Mouse (Mus musculus): ENCODE results near the gene Nuak2. TPM values are rescaled to one million over a fixed set of nuclear protein-coding genes. Genes with fewer than 3 reads are reported as not detected.

Nuak2 gene
- polyA plus RNA-seq, 1 experiment from 2014 or later: 15.9 TPM

DNA sequence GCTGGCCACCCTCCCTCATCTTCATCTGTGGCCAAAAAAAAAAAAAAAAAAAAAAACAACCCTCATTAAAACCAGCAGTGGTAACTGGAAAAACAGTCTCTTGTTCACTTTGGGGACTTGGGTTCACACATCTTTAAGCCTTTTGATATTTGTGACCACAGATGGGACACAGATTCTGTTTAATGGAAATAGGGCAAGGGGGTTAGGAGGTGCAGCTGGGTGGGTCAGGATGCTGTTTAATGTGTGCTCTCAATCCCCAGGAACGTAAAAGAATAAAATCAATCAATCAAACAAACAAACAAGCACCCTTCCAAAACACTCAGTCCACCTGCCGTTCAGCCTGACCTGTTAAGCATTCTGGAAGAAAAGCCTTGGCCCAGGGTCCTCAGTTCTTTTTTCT, 17.3 kb downstream of the Nuak2 start:
- peak overlapping the region; percentile 70 for H3K27ac ChIP-seq (replicated peaks)
- H3K36me3 ChIP-seq: peaks cover 11% of the 10 kb centered on the region; the same call in 1 of the 2 replicates

DNA sequence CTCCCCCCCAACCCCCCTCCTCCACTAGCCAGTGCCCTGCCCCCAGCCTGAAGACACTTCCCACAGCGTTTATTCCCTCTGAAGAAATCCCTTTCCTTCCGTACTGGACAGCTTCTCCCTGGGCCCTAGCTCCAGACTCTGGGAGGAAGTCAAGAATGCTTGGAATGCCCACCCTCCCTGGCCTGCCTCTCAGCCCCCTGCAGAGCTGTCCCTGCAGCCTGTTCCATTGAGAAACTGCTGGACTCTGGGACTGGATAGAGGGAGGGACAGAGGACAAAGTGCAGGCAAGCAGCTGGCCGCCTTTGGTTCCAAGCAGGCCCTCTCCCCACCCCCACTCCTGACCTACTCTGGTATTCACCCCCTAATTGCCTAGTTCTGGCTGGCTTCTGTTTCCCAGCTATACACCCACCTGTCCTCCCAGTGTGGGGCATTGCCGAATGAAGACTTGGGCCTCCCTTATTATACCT, 17.8 kb downstream of the Nuak2 start:
- ATAC-seq (replicated peaks): peak; percentile 76
- Histone ChIP-seq H3K27ac (replicated peaks) (peak overlapping the region; percentile 70), H3K9me3 (no peaks in the 10 kb centered on the region), H3K36me3 (peaks cover 7% of the 10 kb centered on the region; the same call in 1 of the 2 replicates), H3K4me3 (no peak overlapping the region), H3K9ac (replicated peaks) (no peak overlapping the region), H3K4me1 (peaks cover 38% of the 10 kb centered on the region), H3K27me3 (no peaks in the 10 kb centered on the region), H3K4me2 (replicated peaks) (no peak overlapping the region)
- 4% methylated on average over 4 of the region's 4 CpGs for WGBS

More for the DNA sequence above, 17.3 kb downstream of the Nuak2 start:
- Histone ChIP-seq H3K27me3 (no peaks in the 10 kb centered on the region), H3K4me3 (no peak overlapping the region), H3K9me3 (no peaks in the 10 kb centered on the region), H3K4me1 (peaks cover 38% of the 10 kb centered on the region), H3K9ac (replicated peaks) (no peak overlapping the region), H3K4me2 (replicated peaks) (no peak overlapping the region)
- ATAC-seq (replicated peaks): no peak
- WGBS: 11% methylated on average over 2 of the region's 2 CpGs

DNA sequence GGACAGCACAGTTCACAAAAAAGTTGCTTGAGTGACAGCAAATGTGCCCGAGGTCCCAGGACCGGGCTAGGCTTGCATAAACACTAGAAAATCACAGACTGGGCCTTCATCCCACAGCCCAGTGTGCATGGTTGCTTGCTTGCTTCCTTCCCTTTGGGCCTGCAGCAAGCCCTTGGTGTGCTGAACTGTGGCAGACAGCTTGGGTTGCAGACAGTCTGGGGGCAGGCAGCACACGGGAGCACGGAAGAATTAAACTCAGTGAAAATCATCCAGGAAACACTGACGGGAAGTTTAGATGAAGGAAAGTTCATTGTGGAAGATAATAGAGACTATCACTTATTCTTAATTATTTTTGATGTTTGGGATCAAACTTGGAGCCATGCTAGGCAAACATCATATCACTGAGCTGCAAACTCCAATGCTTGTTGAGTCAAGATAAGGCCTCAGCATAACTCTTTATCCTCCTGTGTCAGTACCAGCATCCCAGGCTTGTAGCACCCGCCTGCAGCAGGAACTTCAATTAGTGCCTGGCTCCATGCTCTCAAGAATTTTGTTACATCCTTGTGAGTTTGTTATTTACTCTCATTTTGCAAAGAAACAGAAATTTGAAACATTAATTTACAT, 18.4 kb downstream of the Nuak2 start:
- Histone ChIP-seq H3K27ac (replicated peaks) (peak overlapping the region; percentile 70), H3K27me3 (no peaks in the 10 kb centered on the region), H3K9me3 (no peaks in the 10 kb centered on the region), H3K4me3 (no peak overlapping the region), H3K36me3 (peaks cover 7% of the 10 kb centered on the region; the same call in 1 of the 2 replicates), H3K4me2 (replicated peaks) (no peak overlapping the region), H3K9ac (replicated peaks) (no peak overlapping the region), H3K4me1 (peaks cover 38% of the 10 kb centered on the region)
- WGBS: 24% methylated on average over 6 of the region's 6 CpGs
- peak; percentile 16; the same call in 1 of the 2 replicates for ATAC-seq (replicated peaks)

DNA sequence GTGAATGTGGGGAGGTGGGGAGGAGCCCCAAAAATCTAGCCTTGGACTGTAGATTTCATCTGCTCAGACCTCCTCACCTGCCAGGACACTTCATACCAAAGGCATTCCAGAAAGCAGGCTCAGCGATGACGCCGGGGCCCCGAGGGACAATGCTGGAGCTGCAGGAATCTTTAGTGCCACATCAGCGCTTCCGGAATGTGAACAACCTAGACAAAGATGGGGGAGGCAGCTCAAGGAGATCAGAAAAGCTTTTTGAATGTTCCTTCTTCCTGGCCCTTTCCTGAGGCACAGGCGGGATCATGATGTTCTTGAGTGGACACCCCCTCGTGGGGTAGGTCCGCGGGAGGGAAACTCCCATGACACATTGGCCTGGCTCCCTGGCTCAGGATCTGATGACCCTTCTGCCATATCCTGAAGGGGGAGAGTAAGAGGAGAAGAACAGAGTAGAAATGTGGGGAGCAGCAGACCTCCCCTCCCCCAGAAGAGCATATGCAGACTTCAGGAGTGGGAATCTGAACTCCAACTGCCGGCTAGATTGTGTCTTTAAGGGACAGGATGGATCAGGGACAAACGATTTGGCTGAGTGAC, 19.5 kb downstream of the Nuak2 start:
- Histone ChIP-seq H3K9me3 (no peaks in the 10 kb centered on the region), H3K4me3 (no peak overlapping the region), H3K36me3 (peaks cover under 1% of the 10 kb centered on the region; the same call in 1 of the 2 replicates), H3K27me3 (no peaks in the 10 kb centered on the region), H3K4me2 (replicated peaks) (no peak overlapping the region), H3K4me1 (peaks cover 38% of the 10 kb centered on the region), H3K9ac (replicated peaks) (no peak overlapping the region), H3K27ac (replicated peaks) (no peak overlapping the region)
- 19% methylated on average over 12 of the region's 12 CpGs for WGBS
- ATAC-seq (replicated peaks): no peak

DNA sequence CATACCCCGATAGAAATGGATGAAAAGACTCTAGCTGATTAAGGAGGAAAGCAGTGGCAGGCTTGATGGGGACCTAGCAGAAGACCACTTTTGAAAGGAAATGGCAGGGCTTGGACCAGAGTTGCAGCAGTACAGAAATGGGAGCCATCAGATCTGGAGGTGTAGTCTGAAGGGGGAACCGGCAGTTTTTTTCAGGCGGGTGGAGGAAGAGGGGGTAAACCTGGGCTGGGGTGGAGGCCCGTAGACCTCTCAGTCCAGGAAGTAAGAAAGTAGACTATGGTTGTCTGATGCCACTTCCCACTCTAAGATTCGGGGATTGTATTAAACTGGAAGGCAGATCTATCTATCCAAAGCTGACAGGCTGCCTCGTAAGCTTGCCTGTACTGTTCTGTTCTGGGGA, 21.0 kb downstream of the Nuak2 start:
- Histone ChIP-seq H3K9ac (replicated peaks) (no peak overlapping the region), H3K4me1 (peaks cover 37% of the 10 kb centered on the region), H3K9me3 (no peaks in the 10 kb centered on the region), H3K4me2 (replicated peaks) (no peak overlapping the region), H3K27me3 (no peaks in the 10 kb centered on the region), H3K36me3 (no peaks in the 10 kb centered on the region), H3K27ac (replicated peaks) (no peak overlapping the region), H3K4me3 (no peak overlapping the region)
- no peak for ATAC-seq (replicated peaks)
- 65% methylated on average over 6 of the region's 6 CpGs for WGBS

DNA sequence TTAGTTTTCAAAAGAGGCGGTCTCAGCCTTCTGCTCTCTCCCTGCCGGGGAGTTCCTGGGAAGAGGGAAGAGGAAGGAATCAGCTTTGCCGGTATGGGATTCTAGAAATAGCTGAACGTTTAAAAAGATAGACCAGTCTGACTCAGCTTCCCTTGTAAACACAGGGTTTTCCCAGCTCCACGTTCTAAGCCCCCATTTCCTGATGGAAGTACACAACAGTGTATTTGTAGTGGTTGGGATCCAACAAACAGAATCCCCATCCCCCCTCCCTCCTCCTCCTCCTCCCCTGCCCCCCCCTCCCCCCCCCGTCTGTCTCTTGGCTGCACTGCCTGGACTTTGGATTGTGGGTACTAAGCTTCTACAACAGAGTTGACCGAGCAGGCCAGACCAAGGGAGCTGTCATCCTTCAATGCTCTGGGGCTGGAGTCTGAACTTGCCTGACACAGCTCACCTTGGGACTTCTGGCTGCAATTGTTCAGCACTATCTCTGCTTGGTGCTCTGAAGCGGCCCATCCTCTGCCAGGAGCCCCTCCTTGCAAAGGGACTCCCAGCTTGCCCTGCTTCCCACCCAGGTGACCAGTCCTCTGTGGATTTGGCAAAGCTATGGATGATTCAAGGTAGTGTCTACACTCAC, 22.2 kb downstream of the Nuak2 start:
- Histone ChIP-seq H3K36me3 (no peaks in the 10 kb centered on the region), H3K4me1 (peaks cover 24% of the 10 kb centered on the region), H3K4me2 (replicated peaks) (no peak overlapping the region), H3K4me3 (no peak overlapping the region), H3K27ac (replicated peaks) (no peak overlapping the region), H3K9me3 (no peaks in the 10 kb centered on the region), H3K27me3 (no peaks in the 10 kb centered on the region), H3K9ac (replicated peaks) (no peak overlapping the region)
- ATAC-seq (replicated peaks): no peak
- 43% methylated on average over 8 of the region's 8 CpGs for WGBS

DNA sequence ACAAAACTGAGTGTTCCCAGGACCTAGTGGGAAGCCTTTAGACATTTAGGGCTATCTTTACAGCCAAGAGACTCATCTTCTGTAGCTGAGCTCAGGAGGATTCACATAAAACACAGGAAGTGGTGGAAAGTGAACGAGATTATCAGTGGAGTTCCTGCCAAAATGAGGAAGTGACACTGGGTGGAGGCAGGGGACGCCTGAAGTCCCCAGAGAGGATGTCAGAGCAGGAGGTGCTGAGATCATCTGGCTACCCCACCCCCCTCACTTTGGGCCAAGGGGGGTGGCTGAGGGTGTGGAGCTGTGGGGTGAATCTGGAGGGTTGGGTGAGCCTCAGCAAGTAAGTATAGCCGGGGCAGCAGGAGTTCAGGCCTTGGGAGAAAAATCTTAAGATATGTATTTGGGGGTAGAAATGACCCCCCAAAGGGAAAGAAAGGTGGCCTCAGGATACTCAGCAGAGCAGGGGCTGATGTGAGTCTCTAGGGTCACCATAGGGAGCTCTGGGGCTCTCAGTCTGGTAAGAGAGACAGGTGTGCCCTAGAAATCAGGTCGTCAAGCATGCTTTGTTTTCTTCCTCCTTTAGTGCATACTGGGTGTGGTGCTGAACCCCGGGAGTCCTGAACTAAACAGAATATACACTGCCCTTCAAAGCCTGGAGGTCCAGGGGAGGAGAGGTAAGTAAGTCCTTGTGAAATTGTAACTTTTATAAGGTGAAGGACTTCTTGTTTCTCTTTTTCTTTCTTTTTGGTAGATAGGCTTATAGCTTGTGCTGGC, 26.0 kb downstream of the Nuak2 start:
- no peak overlapping the region for H3K27ac ChIP-seq (replicated peaks)
- ATAC-seq (replicated peaks): no peak
- H3K9ac ChIP-seq (replicated peaks): no peak overlapping the region
- H3K9me3 ChIP-seq: no peaks in the 10 kb centered on the region
- no peaks in the 10 kb centered on the region for H3K36me3 ChIP-seq
- H3K4me1 ChIP-seq: no peaks in the 10 kb centered on the region
- no peak overlapping the region for H3K4me3 ChIP-seq
- 65% methylated on average over 5 of the region's 5 CpGs for WGBS
- H3K27me3 ChIP-seq: no peaks in the 10 kb centered on the region
- H3K4me2 ChIP-seq (replicated peaks): no peak overlapping the region

DNA sequence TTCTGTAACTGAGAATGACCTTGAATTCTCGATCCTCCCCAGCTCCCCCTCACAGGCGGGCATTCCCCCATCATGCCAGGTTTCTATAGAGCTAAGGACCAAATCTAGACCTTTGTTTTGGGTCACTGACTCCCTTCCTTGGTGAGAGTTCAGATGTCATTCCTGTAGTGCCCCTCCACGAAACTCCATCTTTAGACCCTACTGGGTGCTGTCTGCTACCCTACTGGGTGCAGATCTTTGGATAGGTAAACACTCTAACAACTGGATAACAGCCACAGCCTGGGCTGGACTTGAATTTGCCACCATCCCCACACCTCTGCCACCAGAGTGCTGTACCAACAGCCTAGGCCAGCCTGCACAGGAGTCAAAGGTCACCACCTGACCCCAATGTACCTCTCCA, 26.6 kb downstream of the Nuak2 start:
- WGBS: 78% methylated on average over 3 of the region's 3 CpGs
- Histone ChIP-seq H3K4me3 (no peak overlapping the region), H3K4me2 (replicated peaks) (no peak overlapping the region)

DNA sequence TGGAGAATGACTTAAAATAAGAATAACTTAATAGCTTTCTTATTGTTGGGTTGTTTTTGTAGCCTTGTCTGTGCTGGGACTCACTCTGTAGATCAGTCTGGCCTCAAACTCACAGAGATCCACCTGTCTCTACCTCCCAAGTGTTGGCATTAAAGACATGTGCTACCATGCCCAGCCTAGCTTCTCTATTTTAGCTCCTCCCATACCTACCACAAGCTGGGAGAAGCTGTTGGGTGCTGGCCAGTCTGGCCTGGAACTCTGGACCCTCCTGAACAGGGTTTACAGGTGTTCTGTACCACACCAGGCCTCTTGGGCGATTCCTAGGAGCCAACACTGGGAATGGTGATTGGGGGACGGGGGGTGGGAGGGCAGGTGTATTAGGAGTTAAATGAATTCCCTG, 27.3 kb downstream of the Nuak2 start:
- no peaks in the 10 kb centered on the region for H3K27me3 ChIP-seq
- no peak overlapping the region for H3K27ac ChIP-seq (replicated peaks)
- no peak overlapping the region for H3K9ac ChIP-seq (replicated peaks)
- ATAC-seq (replicated peaks): no peak
- H3K36me3 ChIP-seq: no peaks in the 10 kb centered on the region
- no peak overlapping the region for H3K4me2 ChIP-seq (replicated peaks)
- 93% methylated on average over 2 of the region's 2 CpGs for WGBS
- H3K4me3 ChIP-seq: no peak overlapping the region
- no peaks in the 10 kb centered on the region for H3K9me3 ChIP-seq
- H3K4me1 ChIP-seq: no peaks in the 10 kb centered on the region

More for the DNA sequence above, 26.6 kb downstream of the Nuak2 start:
- Histone ChIP-seq H3K9me3 (no peaks in the 10 kb centered on the region), H3K9ac (replicated peaks) (no peak overlapping the region), H3K27me3 (no peaks in the 10 kb centered on the region), H3K36me3 (no peaks in the 10 kb centered on the region), H3K27ac (replicated peaks) (no peak overlapping the region), H3K4me1 (no peaks in the 10 kb centered on the region)
- no peak for ATAC-seq (replicated peaks)

DNA sequence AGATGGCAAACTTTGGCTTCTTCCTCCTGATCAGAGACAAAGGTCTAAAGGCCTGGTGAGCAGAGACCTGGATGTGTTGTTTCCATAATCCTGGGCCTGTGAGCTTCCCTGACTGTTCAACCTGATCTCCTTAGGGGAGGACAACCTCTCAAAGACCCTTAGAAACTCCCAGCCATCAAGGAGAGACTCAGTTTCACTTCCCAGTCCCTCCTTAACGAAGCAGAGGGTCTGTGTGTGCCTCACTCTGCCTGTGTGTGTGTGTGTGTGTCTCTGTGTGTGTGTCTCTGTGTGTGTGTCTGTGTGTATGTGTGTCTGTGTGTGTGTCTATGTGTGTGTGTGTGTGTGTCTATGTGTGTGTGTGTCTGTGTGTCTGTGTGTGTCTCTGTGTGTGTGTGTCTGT, 27.7 kb downstream of the Nuak2 start:
- H3K27ac ChIP-seq (replicated peaks): no peak overlapping the region
- H3K27me3 ChIP-seq: no peaks in the 10 kb centered on the region
- WGBS: 64% methylated on average over 1 of the region's 1 CpGs
- no peaks in the 10 kb centered on the region for H3K4me1 ChIP-seq
- H3K4me3 ChIP-seq: no peak overlapping the region
- ATAC-seq (replicated peaks): no peak
- H3K9ac ChIP-seq (replicated peaks): no peak overlapping the region
- H3K36me3 ChIP-seq: no peaks in the 10 kb centered on the region
- no peak overlapping the region for H3K4me2 ChIP-seq (replicated peaks)
- H3K9me3 ChIP-seq: no peaks in the 10 kb centered on the region

DNA sequence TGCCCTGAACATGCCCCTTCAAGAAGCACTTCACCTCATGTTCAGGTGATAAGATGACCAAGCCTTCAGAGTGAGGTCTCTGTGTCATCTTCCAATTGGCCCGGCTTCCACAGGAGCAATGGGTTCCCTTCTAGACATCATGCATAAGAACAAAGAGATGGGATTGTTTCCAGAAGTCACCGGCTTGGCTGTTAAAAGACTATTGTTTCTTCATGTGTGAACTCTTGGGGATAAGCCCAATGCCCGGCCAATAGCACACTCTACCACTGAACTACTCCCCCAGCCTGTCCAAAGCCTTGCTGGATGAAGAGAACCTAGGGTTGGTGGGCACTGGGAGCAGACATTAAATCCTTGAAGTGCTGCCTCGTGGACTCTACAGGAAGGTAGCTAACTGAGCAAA, 29.6 kb downstream of the Nuak2 start:
- Histone ChIP-seq H3K36me3 (no peaks in the 10 kb centered on the region), H3K27me3 (no peaks in the 10 kb centered on the region), H3K4me3 (no peak overlapping the region), H3K9ac (replicated peaks) (no peak overlapping the region), H3K27ac (replicated peaks) (no peak overlapping the region), H3K9me3 (no peaks in the 10 kb centered on the region), H3K4me2 (replicated peaks) (no peak overlapping the region), H3K4me1 (no peaks in the 10 kb centered on the region)
- WGBS: 80% methylated on average over 4 of the region's 4 CpGs
- no peak for ATAC-seq (replicated peaks)

Data from forebrain, embryonic 15.5 days (tissue).